Mouse (Mus musculus) neural tube, embryonic 15.5 days (tissue): Measurements from ENCODE around the gene Ercc6. TPM values are rescaled to one million over a fixed set of nuclear protein-coding genes. Genes with fewer than 3 reads are reported as not detected.

Experiments
- ATAC-seq: fragments of 200-750 bp; cut with Nextera tagmentation; 2 replicates; pipeline ENCODE4 v1.8.0; 2017; ENCODE audit warnings: mild to moderate bottlenecking, moderate TSS enrichment, moderate library complexity; ENCODE audit not compliant: low FRiP score
- H3K27ac ChIP-seq: fragments of 300-500 bp; sonication (generic); replicated peaks from 2 replicates; pipeline ENCODE4 v1.5.1; 2015; ENCODE audit warnings: mild to moderate bottlenecking, inconsistent platforms
- H3K27me3 ChIP-seq: fragments of 300-500 bp; sonication (generic); replicated peaks from 2 replicates; pipeline ENCODE4 v1.6.1; 2015; ENCODE audit warnings: inconsistent platforms
- H3K36me3 ChIP-seq: fragments of 300-500 bp; sonication (generic); 2 replicates; pipeline ENCODE4 v1.6.1; 2015; ENCODE audit warnings: inconsistent platforms
- H3K4me1 ChIP-seq: fragments of 300-500 bp; sonication (generic); 2 replicates; pipeline ENCODE4 v1.6.1; 2015; ENCODE audit warnings: inconsistent platforms
- H3K4me2 ChIP-seq: fragments of 300-500 bp; sonication (generic); 2 replicates; pipeline ENCODE4 v1.6.1; 2015; ENCODE audit warnings: inconsistent platforms, mild to moderate bottlenecking, moderate library complexity
- H3K4me3 ChIP-seq: fragments of 300-500 bp; sonication (generic); replicated peaks from 2 replicates; pipeline ENCODE4 v1.5.1; 2015; ENCODE audit warnings: mild to moderate bottlenecking, inconsistent platforms
- H3K9ac ChIP-seq: fragments of 300-500 bp; sonication (generic); replicated peaks from 2 replicates; pipeline ENCODE4 v1.6.1; 2015; ENCODE audit warnings: mild to moderate bottlenecking, inconsistent platforms
- H3K9me3 ChIP-seq: fragments of 300-500 bp; sonication (generic); replicated peaks from 2 replicates; pipeline ENCODE4 v1.6.1; 2016; ENCODE audit warnings: inconsistent platforms
- WGBS: fragments of 180-500 bp; shearing (Covaris S2); methylation state at CpG from one replicate; pipeline ENCODE4 v1.1.7; 2015; ENCODE audit warnings: mixed read lengths; 5-methylcytosine and 5-hydroxymethylcytosine counted together
- polyA plus RNA-seq: library from polyadenylated mRNA; unstranded; fragments of >200 nt; fragmentation: Nextera tagmentation; extraction: Ambion mirVana; gene quantifications from 2 replicates; pipeline ENCODE4 v1.2.1, GENCODE M21; 2015

Ercc6 gene
- 20.4 and 20.8 TPM in 2 replicates for polyA plus RNA-seq

- H3K4me3 ChIP-seq: peak within 1 kb of the TSS; percentile 76
- H3K27ac ChIP-seq: peak within 1 kb of the TSS; percentile 90
- peak within 1 kb of the TSS; percentile 79 for H3K4me2 ChIP-seq
- H3K9ac ChIP-seq: peak within 1 kb of the TSS; percentile 74
- 0% methylated on average over 62 of the region's 62 CpGs for WGBS
- no peaks in the 10 kb centered on the region for H3K9me3 ChIP-seq
- peaks cover 19% of the 10 kb centered on the region for H3K4me1 ChIP-seq
- H3K27me3 ChIP-seq: no peaks in the 10 kb centered on the region
- peaks cover 17% of the 10 kb centered on the region for H3K36me3 ChIP-seq
- peak; percentile 96 for ATAC-seq
These were observed at the start of gene Ercc6 for GRCm38 (mm10) chr14:32513336-32514032. Ercc6 (plus strand) TSS chr14:32513521.

GRCm38 (mm10) chr14:32464601-32465505 is 48.5 kb upstream of the Ercc6 start, which contains the start of gene Slc18a3:
Slc18a3 (minus strand) TSS chr14:32464850.
- Histone ChIP-seq H3K9me3 (no peaks in the 10 kb centered on the region), H3K4me1 (peaks cover 37% of the 10 kb centered on the region), H3K27me3 (peaks cover 76% of the 10 kb centered on the region), H3K4me3 (peak within 1 kb of the TSS; percentile 40), H3K9ac (peak within 1 kb of the TSS; percentile 36), H3K27ac (peak within 1 kb of the TSS; percentile 37; the same call in 1 of the 2 replicates), H3K36me3 (no peaks in the 10 kb centered on the region), H3K4me2 (peak within 1 kb of the TSS; percentile 70)
- ATAC-seq: peak; percentile 22; the same call in 1 of the 2 replicates
- under 1% methylated on average over 67 of the region's 70 CpGs for WGBS

GRCm38 (mm10) chr14:32465506-32465870 is 47.8 kb upstream of the Ercc6 start:
- Histone ChIP-seq H3K27ac (no peak overlapping the region), H3K36me3 (no peaks in the 10 kb centered on the region), H3K9ac (no peak overlapping the region), H3K4me3 (peak overlapping the region; percentile 40), H3K4me1 (peaks cover 35% of the 10 kb centered on the region), H3K9me3 (no peaks in the 10 kb centered on the region), H3K27me3 (peaks cover 70% of the 10 kb centered on the region), H3K4me2 (peak overlapping the region; percentile 70)
- no peak for ATAC-seq
- WGBS: 2% methylated on average over 9 of the region's 11 CpGs

- no peak within 1 kb of the TSS for H3K27ac ChIP-seq
- H3K4me1 ChIP-seq: peaks cover 33% of the 10 kb centered on the region
- H3K9ac ChIP-seq: peak within 1 kb of the TSS; percentile 36
- peak within 1 kb of the TSS; percentile 70 for H3K4me2 ChIP-seq
- H3K27me3 ChIP-seq: peaks cover 67% of the 10 kb centered on the region
- H3K4me3 ChIP-seq: peak within 1 kb of the TSS; percentile 40
- 18% methylated on average over 13 of the region's 13 CpGs for WGBS
- H3K9me3 ChIP-seq: no peaks in the 10 kb centered on the region
- ATAC-seq: no peak
- no peaks in the 10 kb centered on the region for H3K36me3 ChIP-seq
These were observed 47.4 kb upstream of the Ercc6 start, which contains the start of gene Chat for GRCm38 (mm10) chr14:32465889-32466288. Chat (minus strand) TSS chr14:32465989.

- WGBS: 13% methylated on average over 5 of the region's 5 CpGs
- Histone ChIP-seq H3K9ac (no peak overlapping the region), H3K4me2 (no peak overlapping the region), H3K36me3 (no peaks in the 10 kb centered on the region), H3K4me3 (no peak overlapping the region), H3K27me3 (peaks cover 55% of the 10 kb centered on the region), H3K9me3 (no peaks in the 10 kb centered on the region), H3K27ac (no peak overlapping the region), H3K4me1 (peaks cover 31% of the 10 kb centered on the region)
- no peak for ATAC-seq
These were observed 45.7 kb upstream of the Ercc6 start for GRCm38 (mm10) chr14:32467606-32468005.

GRCm38 (mm10) chr14:32472996-32473395 is 40.3 kb upstream of the Ercc6 start:
- Histone ChIP-seq H3K4me1 (no peaks in the 10 kb centered on the region), H3K4me3 (no peak overlapping the region), H3K27me3 (peaks cover 11% of the 10 kb centered on the region), H3K9me3 (no peaks in the 10 kb centered on the region), H3K9ac (no peak overlapping the region), H3K4me2 (no peak overlapping the region), H3K27ac (no peak overlapping the region), H3K36me3 (no peaks in the 10 kb centered on the region)
- ATAC-seq: no peak
- 9% methylated on average over 4 of the region's 4 CpGs for WGBS

GRCm38 (mm10) chr14:32476559-32476958 is 36.8 kb upstream of the Ercc6 start:
- WGBS: 82% methylated on average over 6 of the region's 6 CpGs
- no peaks in the 10 kb centered on the region for H3K36me3 ChIP-seq
- no peak overlapping the region for H3K27ac ChIP-seq
- no peaks in the 10 kb centered on the region for H3K4me1 ChIP-seq
- H3K4me2 ChIP-seq: no peak overlapping the region
- H3K4me3 ChIP-seq: no peak overlapping the region
- peaks cover 11% of the 10 kb centered on the region for H3K27me3 ChIP-seq
- no peaks in the 10 kb centered on the region for H3K9me3 ChIP-seq
- no peak for ATAC-seq
- no peak overlapping the region for H3K9ac ChIP-seq

- no peak for ATAC-seq
- 84% methylated on average over 1 of the region's 1 CpGs for WGBS
- Histone ChIP-seq H3K9me3 (no peaks in the 10 kb centered on the region), H3K27me3 (peaks cover 6% of the 10 kb centered on the region), H3K36me3 (no peaks in the 10 kb centered on the region), H3K4me3 (no peak overlapping the region), H3K27ac (no peak overlapping the region), H3K9ac (no peak overlapping the region), H3K4me2 (no peak overlapping the region), H3K4me1 (no peaks in the 10 kb centered on the region)
These were observed 35.7 kb upstream of the Ercc6 start for GRCm38 (mm10) chr14:32477581-32477980.

GRCm38 (mm10) chr14:32482061-32482460 is 31.3 kb upstream of the Ercc6 start:
- Histone ChIP-seq H3K9ac (no peak overlapping the region), H3K4me1 (no peaks in the 10 kb centered on the region), H3K27me3 (peaks cover 6% of the 10 kb centered on the region), H3K4me3 (no peak overlapping the region), H3K36me3 (no peaks in the 10 kb centered on the region), H3K27ac (no peak overlapping the region), H3K4me2 (no peak overlapping the region), H3K9me3 (no peaks in the 10 kb centered on the region)
- 11% methylated on average over 3 of the region's 3 CpGs for WGBS
- ATAC-seq: no peak

GRCm38 (mm10) chr14:32492521-32492920 is 20.8 kb upstream of the Ercc6 start:
- Histone ChIP-seq H3K36me3 (no peaks in the 10 kb centered on the region), H3K27ac (no peak overlapping the region), H3K4me3 (peak overlapping the region; percentile 27), H3K27me3 (peaks cover 16% of the 10 kb centered on the region; the same call in 1 of the 2 replicates), H3K9ac (peak overlapping the region; percentile 37; the same call in 1 of the 2 replicates), H3K9me3 (no peaks in the 10 kb centered on the region), H3K4me1 (peaks cover 9% of the 10 kb centered on the region), H3K4me2 (peak overlapping the region; percentile 64)
- ATAC-seq: no peak; the same call in 1 of the 2 replicates
- WGBS: 18% methylated on average over 13 of the region's 13 CpGs

GRCm38 (mm10) chr14:32496115-32496850 is 17.0 kb upstream of the Ercc6 start:
- WGBS: 74% methylated on average over 8 of the region's 8 CpGs
- H3K36me3 ChIP-seq: no peaks in the 10 kb centered on the region
- H3K9ac ChIP-seq: no peak overlapping the region
- H3K4me1 ChIP-seq: peaks cover 9% of the 10 kb centered on the region
- H3K9me3 ChIP-seq: no peaks in the 10 kb centered on the region
- H3K4me2 ChIP-seq: no peak overlapping the region
- no peak overlapping the region for H3K27ac ChIP-seq
- peaks cover 16% of the 10 kb centered on the region; the same call in 1 of the 2 replicates for H3K27me3 ChIP-seq
- no peak overlapping the region for H3K4me3 ChIP-seq
- ATAC-seq: no peak
